Mouse (Mus musculus): Measurements from ENCODE around the gene Fitm1. TPM values are rescaled to one million over a fixed set of nuclear protein-coding genes. Genes with fewer than 3 reads are reported as not detected.

Fitm1 gene
- total and polyA plus RNA-seq, 3 experiments, result not detected

DNA sequence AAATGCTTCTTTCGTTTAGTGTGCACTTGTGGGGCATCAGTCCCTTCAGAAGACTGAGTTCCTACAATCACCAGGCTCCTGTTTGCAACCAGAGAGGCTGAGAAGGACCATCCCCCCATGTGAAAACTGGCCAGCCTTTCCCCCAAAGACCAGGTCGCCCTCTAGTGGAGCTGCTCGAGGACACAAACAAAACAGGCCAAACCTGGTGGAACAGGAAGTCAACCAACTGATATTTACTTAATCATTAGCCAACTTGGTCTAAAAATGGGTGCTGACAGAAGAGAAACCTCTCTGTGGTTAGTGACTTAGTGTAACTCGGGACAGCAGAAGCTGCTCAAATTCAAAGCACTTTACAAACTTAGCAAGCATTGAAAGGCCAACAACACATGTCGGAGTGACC lies 18.4 kb upstream of the Fitm1 start:
- H3K4me2 ChIP-seq (ENCODE audit: insufficient read depth, low read depth, poor library complexity, severe bottlenecking), result peak overlapping the region; percentile 47
- H3K9me3 ChIP-seq (replicated peaks; ENCODE audit: low read length), result no peaks in the 10 kb centered on the region
- peaks cover 8 to 31% of the 10 kb centered on the region in 2 experiments for H3K4me1 ChIP-seq (ENCODE audit: control insufficient read depth in 1 of 2, insufficient read depth in 2 of 2)
- in situ Hi-C loops (cut with MboI; ENCODE audit: low pct_ligation_motif_present, low pct_unique_long_range_greater_than_20kb, low sequenced_read_pairs), result no loop called here
- H3K36me3 ChIP-seq (replicated peaks in 1 of 2; ENCODE audit: control insufficient read depth in 1 of 2, insufficient read depth in 1 of 2, low read length in 1 of 2), result peaks cover 0 to 4% of the 10 kb centered on the region in 2 experiments
- dilution Hi-C loops (cut with MboI; ENCODE audit: extremely low pct_ligation_motif_present, extremely low pct_unique_long_range_greater_than_20kb, low sequenced_read_pairs), result no loop called here
- peak; percentile 97 for DNase-seq (ENCODE audit: extremely low read depth)
- no peak overlapping the region for H3K4me3 ChIP-seq (replicated peaks in 1 of 3; ENCODE audit: low read depth in 2 of 3, low read length in 2 of 3, poor library complexity in 1 of 3)
- peak overlapping the region; percentile 86 for H3K27ac ChIP-seq (ENCODE audit: insufficient read depth, low read depth)
- TF ChIP-seq ELF1 (IDR thresholded peaks at IDR 0.05; ENCODE audit: low read depth, low read length) (peak; percentile 82), IRF4 (IDR thresholded peaks at IDR 0.05; ENCODE audit: low read depth, low read length) (peak; percentile 88), POLR2AphosphoS2 (IDR thresholded peaks at IDR 0.05; ENCODE audit: low read depth, low read length) (no peak), ZMIZ1 (IDR thresholded peaks at IDR 0.05; ENCODE audit: low read depth, low read length) (no peak), UBTF (IDR thresholded peaks at IDR 0.05; ENCODE audit: low read depth, low read length) (no peak), CTCF (conservative IDR thresholded peaks at IDR 0.05 in 1 of 2, IDR thresholded peaks at IDR 0.05 in 1 of 2; ENCODE audit: low read depth in 2 of 2, low read length in 2 of 2) (peak; percentile 48 to 96; a peak in 3 of 4 replicates), NRF1 (IDR thresholded peaks at IDR 0.05; ENCODE audit: low read depth, low read length) (no peak), CHD1 (IDR thresholded peaks at IDR 0.05; ENCODE audit: low read depth, low read length) (no peak), RAD21 (IDR thresholded peaks at IDR 0.05; ENCODE audit: low read depth, low read length) (peak; percentile 89), POLR2A (IDR thresholded peaks at IDR 0.05; ENCODE audit: low read depth, low read length) (peak; percentile 47; the same call in 1 of the 2 replicates), JUND (conservative IDR thresholded peaks at IDR 0.05; ENCODE audit: low read depth, low read length) (no peak; the same call in 1 of the 2 replicates), USF1 (IDR thresholded peaks at IDR 0.05; ENCODE audit: low read depth, low read length) (no peak), KAT2A (IDR thresholded peaks at IDR 0.05; ENCODE audit: insufficient replicate concordance, low read length) (no peak), PAX5 (IDR thresholded peaks at IDR 0.05; ENCODE audit: low read length) (no peak), GABPA (IDR thresholded peaks at IDR 0.05; ENCODE audit: insufficient replicate concordance, low read depth, low read length) (no peak), JUN (IDR thresholded peaks at IDR 0.05; ENCODE audit: insufficient read depth, low read depth, low read length) (peak; percentile 92), ZKSCAN1 (IDR thresholded peaks at IDR 0.05; ENCODE audit: borderline replicate concordance, low read depth, low read length) (no peak), HCFC1 (IDR thresholded peaks at IDR 0.05; ENCODE audit: low read depth, low read length) (peak; percentile 65), ZC3H11A (IDR thresholded peaks at IDR 0.05; ENCODE audit: low read depth, low read length) (peak; percentile 22; the same call in 1 of the 2 replicates), MAZ (IDR thresholded peaks at IDR 0.05; ENCODE audit: low read depth, low read length) (peak; percentile 72), MXI1 (IDR thresholded peaks at IDR 0.05; ENCODE audit: low read depth, low read length) (no peak; the same call in 1 of the 2 replicates), MAX (IDR thresholded peaks at IDR 0.05; ENCODE audit: low read length) (peak; percentile 32; the same call in 1 of the 2 replicates), E2F4 (IDR thresholded peaks at IDR 0.05; ENCODE audit: insufficient replicate concordance, low read depth, low read length) (no peak), MAFK (IDR thresholded peaks at IDR 0.05; ENCODE audit: insufficient replicate concordance, low read length) (no peak), RCOR1 (conservative IDR thresholded peaks at IDR 0.05; ENCODE audit: low read depth, low read length) (no peak), BHLHE40 (IDR thresholded peaks at IDR 0.05; ENCODE audit: low read depth, low read length) (peak; percentile 61; the same call in 1 of the 2 replicates), USF2 (conservative IDR thresholded peaks at IDR 0.05; ENCODE audit: low read depth, low read length) (no peak), ETS1 (conservative IDR thresholded peaks at IDR 0.05; ENCODE audit: low read depth, low read length) (peak; percentile 84), TBP (conservative IDR thresholded peaks at IDR 0.05; ENCODE audit: low read depth, low read length) (peak; percentile 54; the same call in 1 of the 2 replicates), CHD2 (IDR thresholded peaks at IDR 0.05; ENCODE audit: low read length) (peak; percentile 92), MEF2A (IDR thresholded peaks at IDR 0.05; ENCODE audit: borderline replicate concordance, low read depth, low read length) (peak; percentile 99), SIN3A (IDR thresholded peaks at IDR 0.05; ENCODE audit: low read length) (peak; percentile 83; the same call in 1 of the 2 replicates), SMC3 (IDR thresholded peaks at IDR 0.05; ENCODE audit: low read depth, low read length) (peak; percentile 86), MYC (IDR thresholded peaks at IDR 0.05; ENCODE audit: low read depth, low read length) (peak; percentile 87), EP300 (IDR thresholded peaks at IDR 0.05; ENCODE audit: low read length) (peak; percentile 65), TCF12 (IDR thresholded peaks at IDR 0.05; ENCODE audit: low read depth, low read length) (peak; percentile 44; the same call in 1 of the 2 replicates), NELFE (IDR thresholded peaks at IDR 0.05; ENCODE audit: low read depth, low read length) (peak; percentile 36; the same call in 1 of the 2 replicates), ZNF384 (IDR thresholded peaks at IDR 0.05; ENCODE audit: low read depth, low read length) (peak; percentile 22; the same call in 1 of the 2 replicates)
- H3K27me3 ChIP-seq (replicated peaks), result no peaks in the 10 kb centered on the region
- H3K79me2 ChIP-seq (replicated peaks; ENCODE audit: control insufficient read depth, extremely low read depth, insufficient read depth, poor library complexity, severe bottlenecking), result peaks cover 5% of the 10 kb centered on the region; the same call in 1 of the 2 replicates
- no peak overlapping the region for H3K9ac ChIP-seq (ENCODE audit: insufficient read depth, low read depth)
